Comparison of ENCODE assay signal across 18 mouse cellular contexts in genomic region chr19:48020103-48020502, GRCm38 (mm10).
DNase-seq lines count a peak whose midpoint lies in the region; ATAC-seq and TF ChIP-seq lines count a peak whose summit lies in the region.
"Had no signal": no experiment of that assay in that cellular context is flagged by ENCODE, and none has a peak within 500 bp of the region (broad histone marks: within the 10 kb centered on the region; RNA-seq: fewer than 3 reads in every experiment).

No protein-coding gene starts in this region.

- no peak for DNase-seq in kidney, adult 2 months
- DNase-seq in limb, embryonic 10.5 days (ENCODE audit: low spot score): no peak
- peak; percentile 7 for DNase-seq in lung, postnatal 0 days (ENCODE audit: low spot score)
- DNase-seq in lung, postnatal 36 days: no peak
- DNase-seq: adrenal gland, postnatal 10 days; cerebellum, adult 11-12 months; cerebellum, adult 9-10 months; cerebellum, postnatal 25 days; gastrocnemius, postnatal 36 days; heart, adult 18-20 months; heart, postnatal 14 days had no signal

- H3K9ac ChIP-seq in kidney, embryonic 14.5 days (ENCODE audit: low read depth, low read length): no peak overlapping the region
- H3K9ac ChIP-seq in limb, embryonic 13.5 days: no peak overlapping the region
- no peak overlapping the region for H3K9ac ChIP-seq in lung, postnatal 0 days (replicated peaks; ENCODE audit: low read depth)
- no peak overlapping the region for H3K9ac ChIP-seq in midbrain, embryonic 16.5 days (ENCODE audit: low read depth, low read length)
- H3K9ac ChIP-seq: embryonic facial prominence, embryonic 12.5 days; forebrain, embryonic 15.5 days; heart, embryonic 15.5 days had no signal

- H3K4me3 ChIP-seq in kidney, embryonic 14.5 days (ENCODE audit: low read length): no peak overlapping the region
- H3K4me3 ChIP-seq in kidney, adult 2 months (ENCODE audit: insufficient read depth, low read depth, low read length): no peak overlapping the region
- H3K4me3 ChIP-seq in limb, embryonic 13.5 days: no peak overlapping the region
- no peak overlapping the region for H3K4me3 ChIP-seq in limb, embryonic 10.5 days
- no peak overlapping the region for H3K4me3 ChIP-seq in lung, postnatal 0 days (ENCODE audit: low read depth, low read length)
- H3K4me3 ChIP-seq in midbrain, embryonic 16.5 days (ENCODE audit: low read depth, low read length): no peak overlapping the region
- H3K4me3 ChIP-seq: embryonic facial prominence, embryonic 12.5 days; forebrain, embryonic 15.5 days; heart, embryonic 10.5 days; heart, embryonic 15.5 days had no signal

- no peak for TF ChIP-seq EP300 in lung, postnatal 0 days (IDR thresholded peaks at IDR 0.05)

- peak; percentile 85 for ATAC-seq in kidney, embryonic 14.5 days (ENCODE audit: low FRiP score, low TSS enrichment)
- no peak for ATAC-seq in limb, embryonic 13.5 days (ENCODE audit: low FRiP score, low read depth)
- ATAC-seq in lung, postnatal 0 days: no peak
- ATAC-seq in midbrain, embryonic 16.5 days: no peak
- ATAC-seq: forebrain, embryonic 15.5 days had no signal

- H3K9me3 ChIP-seq in kidney, embryonic 14.5 days (ENCODE audit: control insufficient read depth, low read length): no peaks in the 10 kb centered on the region
- no peaks in the 10 kb centered on the region for H3K9me3 ChIP-seq in limb, embryonic 13.5 days
- H3K9me3 ChIP-seq in limb, embryonic 10.5 days (replicated peaks): no peaks in the 10 kb centered on the region
- no peaks in the 10 kb centered on the region for H3K9me3 ChIP-seq in lung, postnatal 0 days (ENCODE audit: low read length)
- H3K9me3 ChIP-seq in midbrain, embryonic 16.5 days (replicated peaks; ENCODE audit: control insufficient read depth, low read length, poor library complexity, severe bottlenecking): no peaks in the 10 kb centered on the region
- H3K9me3 ChIP-seq: embryonic facial prominence, embryonic 12.5 days; forebrain, embryonic 15.5 days; heart, embryonic 10.5 days; heart, embryonic 15.5 days had no signal

- no peak overlapping the region for H3K27ac ChIP-seq in kidney, embryonic 14.5 days (ENCODE audit: low read depth, low read length)
- H3K27ac ChIP-seq in kidney, adult 2 months (ENCODE audit: insufficient read depth, low read depth, low read length): no peak overlapping the region
- H3K27ac ChIP-seq in limb, embryonic 13.5 days: no peak overlapping the region
- H3K27ac ChIP-seq in limb, embryonic 10.5 days: no peak overlapping the region
- H3K27ac ChIP-seq in lung, postnatal 0 days (ENCODE audit: low read length): no peak overlapping the region
- no peak overlapping the region for H3K27ac ChIP-seq in midbrain, embryonic 16.5 days (ENCODE audit: low read length)
- H3K27ac ChIP-seq: embryonic facial prominence, embryonic 12.5 days; forebrain, embryonic 15.5 days; heart, embryonic 10.5 days; heart, embryonic 15.5 days had no signal

- no peak for TF ChIP-seq CTCF in kidney, adult 2 months (conservative IDR thresholded peaks at IDR 0.05; ENCODE audit: insufficient read depth, insufficient read length, low read depth, low read length)
- TF ChIP-seq CTCF in lung, postnatal 0 days (IDR thresholded peaks at IDR 0.05): no peak

- 48% methylated on average over 13 of the region's 13 CpGs for WGBS in kidney, embryonic 14.5 days
- WGBS in kidney, adult 2 months: 56% methylated on average over 13 of the region's 13 CpGs
- WGBS in limb, embryonic 13.5 days: 33% methylated on average over 13 of the region's 13 CpGs
- 69% methylated on average over 13 of the region's 13 CpGs for WGBS in limb, embryonic 10.5 days
- 51% methylated on average over 13 of the region's 13 CpGs for WGBS in lung, postnatal 0 days
- WGBS in midbrain, embryonic 16.5 days: 66% methylated on average over 13 of the region's 13 CpGs

- no peaks in the 10 kb centered on the region for H3K27me3 ChIP-seq in kidney, embryonic 14.5 days (ENCODE audit: control insufficient read depth, insufficient read depth, low read length)
- no peaks in the 10 kb centered on the region for H3K27me3 ChIP-seq in kidney, adult 2 months (replicated peaks; ENCODE audit: control insufficient read depth, insufficient read depth, low read length)
- H3K27me3 ChIP-seq in limb, embryonic 13.5 days: peaks cover 8% of the 10 kb centered on the region; the same call in 1 of the 2 replicates
- H3K27me3 ChIP-seq in limb, embryonic 10.5 days (ENCODE audit: low read depth, poor library complexity, severe bottlenecking): no peaks in the 10 kb centered on the region
- H3K27me3 ChIP-seq in lung, postnatal 0 days (replicated peaks; ENCODE audit: insufficient read depth, low read length): no peaks in the 10 kb centered on the region
- H3K27me3 ChIP-seq in midbrain, embryonic 16.5 days (ENCODE audit: control insufficient read depth, insufficient read depth, low read depth, low read length): no peaks in the 10 kb centered on the region
- H3K27me3 ChIP-seq: embryonic facial prominence, embryonic 12.5 days; forebrain, embryonic 15.5 days; heart, embryonic 15.5 days had no signal

- H3K4me2 ChIP-seq in kidney, embryonic 14.5 days (replicated peaks; ENCODE audit: low read depth, low read length): no peak overlapping the region
- H3K4me2 ChIP-seq in limb, embryonic 13.5 days (replicated peaks): peak overlapping the region; percentile 25; the same call in 1 of the 2 replicates
- H3K4me2 ChIP-seq in lung, postnatal 0 days (replicated peaks; ENCODE audit: low read depth, low read length): no peak overlapping the region
- no peak overlapping the region for H3K4me2 ChIP-seq in midbrain, embryonic 16.5 days (ENCODE audit: low read length)
- H3K4me2 ChIP-seq: embryonic facial prominence, embryonic 12.5 days; forebrain, embryonic 15.5 days; heart, embryonic 15.5 days had no signal

- TF ChIP-seq POLR2A in kidney, adult 2 months (IDR thresholded peaks at IDR 0.05; ENCODE audit: low read depth, low read length): no peak

- H3K4me1 ChIP-seq in kidney, embryonic 14.5 days (ENCODE audit: control insufficient read depth, insufficient read depth, low read length): no peaks in the 10 kb centered on the region
- no peaks in the 10 kb centered on the region for H3K4me1 ChIP-seq in kidney, adult 2 months (ENCODE audit: control insufficient read depth, insufficient read depth, low read length)
- H3K4me1 ChIP-seq in limb, embryonic 13.5 days: peaks cover 20% of the 10 kb centered on the region
- H3K4me1 ChIP-seq in limb, embryonic 10.5 days: no peaks in the 10 kb centered on the region
- no peaks in the 10 kb centered on the region for H3K4me1 ChIP-seq in lung, postnatal 0 days (ENCODE audit: insufficient read depth, low read depth, low read length)
- no peaks in the 10 kb centered on the region; the same call in 1 of the 2 replicates for H3K4me1 ChIP-seq in midbrain, embryonic 16.5 days (ENCODE audit: control insufficient read depth, insufficient read depth, low read length)
- H3K4me1 ChIP-seq: embryonic facial prominence, embryonic 12.5 days; forebrain, embryonic 15.5 days; heart, embryonic 10.5 days; heart, embryonic 15.5 days had no signal

- H3K36me3 ChIP-seq in kidney, embryonic 14.5 days (ENCODE audit: control insufficient read depth, insufficient read depth, low read length): no peaks in the 10 kb centered on the region
- H3K36me3 ChIP-seq in kidney, adult 2 months (ENCODE audit: control insufficient read depth, insufficient read depth, low read length): no peaks in the 10 kb centered on the region
- H3K36me3 ChIP-seq in limb, embryonic 13.5 days: no peaks in the 10 kb centered on the region
- no peaks in the 10 kb centered on the region for H3K36me3 ChIP-seq in limb, embryonic 10.5 days
- no peaks in the 10 kb centered on the region for H3K36me3 ChIP-seq in lung, postnatal 0 days (ENCODE audit: insufficient read depth, low read length)
- H3K36me3 ChIP-seq in midbrain, embryonic 16.5 days (ENCODE audit: control insufficient read depth, insufficient read depth, low read length): no peaks in the 10 kb centered on the region
- H3K36me3 ChIP-seq: embryonic facial prominence, embryonic 12.5 days; forebrain, embryonic 15.5 days; heart, embryonic 10.5 days; heart, embryonic 15.5 days had no signal
